Comparison of ENCODE assay signal across 8 mouse cellular contexts in the genomic region with DNA sequence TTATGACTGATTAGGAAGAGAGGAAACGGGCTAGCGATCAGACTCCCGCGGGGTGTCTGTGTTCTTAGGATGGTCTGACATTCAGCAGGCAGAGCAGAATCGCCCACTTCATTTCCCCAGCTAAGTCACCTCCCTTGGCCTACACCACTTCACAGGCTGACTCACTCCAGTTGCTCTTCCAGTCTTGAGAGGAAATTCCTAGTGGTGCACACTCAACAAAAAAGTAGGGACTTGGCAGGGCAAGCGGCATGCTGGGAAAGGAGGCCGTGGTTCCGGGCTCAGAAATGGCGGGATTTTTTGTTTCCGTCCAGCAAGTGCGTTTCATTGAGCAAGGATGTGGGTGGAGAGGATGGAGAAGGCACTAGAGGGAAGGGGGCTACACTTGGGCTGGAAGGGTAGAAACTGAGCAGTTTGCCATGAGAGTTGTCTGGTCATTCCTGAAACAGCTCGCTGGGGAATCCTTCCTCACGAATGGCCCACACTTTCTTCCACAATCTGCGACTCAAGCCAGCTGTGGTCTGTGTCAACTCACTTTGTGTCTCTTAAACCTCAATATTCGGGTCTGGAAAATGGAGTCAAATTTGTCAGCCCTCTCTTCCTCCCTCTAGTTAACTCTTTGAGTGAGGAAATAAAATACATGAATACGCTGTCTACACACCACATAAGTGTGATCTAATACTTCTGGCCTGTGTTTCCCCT. TPM values are rescaled to one million over a fixed set of nuclear protein-coding genes. Genes with fewer than 3 reads are reported as not detected.
DNase-seq lines count a peak whose midpoint lies in the region; ATAC-seq and TF ChIP-seq lines count a peak whose summit lies in the region.

No protein-coding gene starts in this region.

- H3K27ac ChIP-seq in cortical plate, adult 2 months (ENCODE audit: insufficient read depth, low read length): no peak overlapping the region
- peak overlapping the region; percentile 91 for H3K27ac ChIP-seq in heart, embryonic 12.5 days (ENCODE audit: poor library complexity, severe bottlenecking)
- H3K27ac ChIP-seq in macrophage: peak overlapping the region; percentile 19

- H3K36me3 ChIP-seq in heart, embryonic 12.5 days: peaks cover 32% of the 10 kb centered on the region
- no peaks in the 10 kb centered on the region for H3K36me3 ChIP-seq in macrophage (ENCODE audit: inconsistent target)

- no peak for TF ChIP-seq CTCF in cortical plate, adult 2 months (IDR thresholded peaks at IDR 0.05; ENCODE audit: extremely low read depth, insufficient read depth, low read length)

- H3K4me3 ChIP-seq in cortical plate, adult 2 months (ENCODE audit: insufficient read depth, low read length): peak overlapping the region; percentile 95
- H3K4me3 ChIP-seq in heart, embryonic 12.5 days: peak overlapping the region; percentile 92
- H3K4me3 ChIP-seq in macrophage (ENCODE audit: inconsistent target): peak overlapping the region; percentile 45

- no peaks in the 10 kb centered on the region for H3K27me3 ChIP-seq in heart, embryonic 12.5 days (replicated peaks)

- H3K9me3 ChIP-seq in heart, embryonic 12.5 days (replicated peaks): no peaks in the 10 kb centered on the region

- WGBS in heart, embryonic 12.5 days: 48% methylated on average over 16 of the region's 16 CpGs
- 78% methylated on average over 16 of the region's 16 CpGs for WGBS in macrophage (ENCODE audit: missing documents)

- H3K79me2 ChIP-seq in macrophage (ENCODE audit: inconsistent target): peaks cover 59% of the 10 kb centered on the region

- peak overlapping the region; percentile 80 for H3K4me2 ChIP-seq in heart, embryonic 12.5 days

- peaks cover 8% of the 10 kb centered on the region; the same call in 1 of the 2 replicates for H3K4me1 ChIP-seq in cortical plate, adult 2 months (ENCODE audit: control insufficient read depth, insufficient read depth, low read length)
- peaks cover 62% of the 10 kb centered on the region for H3K4me1 ChIP-seq in heart, embryonic 12.5 days (replicated peaks)

- no peak for ATAC-seq in heart, embryonic 12.5 days (ENCODE audit: insufficient number of reproducible peaks, low FRiP score)
- ATAC-seq in granulocyte monocyte progenitor cell, adult 5-6 weeks (replicated peaks; ENCODE audit: poor library complexity, severe bottlenecking): no peak

- DNase-seq in cerebellum, adult 9-11 months: peak; percentile 34
- no peak for DNase-seq in cerebellum, adult 8-10 months
- DNase-seq in kidney, postnatal 10 days: peak; percentile 63
- no peak for DNase-seq in thymus, postnatal 4 days

- no peak for TF ChIP-seq POLR2A in cortical plate, adult 2 months (IDR thresholded peaks at IDR 0.05; ENCODE audit: extremely low read depth, insufficient read depth, low read length)

- peak overlapping the region; percentile 93 for H3K9ac ChIP-seq in heart, embryonic 12.5 days

RNA-seq across cellular contexts. Expression of a gene that starts 1.5 kb away (rescaled TPM):
- polyA plus RNA-seq in cortical plate, adult 2 months (2012; rRNA removed): 13.2 and 14.1 TPM in 2 replicates
- 145 and 154 TPM in 2 replicates for polyA plus RNA-seq in heart, embryonic 12.5 days (2016; fragmentation: Nextera tagmentation; extraction: Ambion mirVana)
- 10 to 100 TPM in 1 of 26 experiments, 1 to 10 TPM in 13, under 1 TPM in 12; 0.22 to 26.1 (median 1.4) TPM for total RNA-seq in macrophage (2018; cell fraction: chromatin; rRNA removed)
- total RNA-seq in macrophage (2018; cell fraction: cytosol; rRNA removed): 10 to 100 TPM in 13 of 26 experiments, 1 to 10 TPM in 13; 1.8 to 21.2 (median 8.0) TPM
- total RNA-seq in macrophage (2018; cell fraction: nucleus; rRNA removed): 10 to 100 TPM in 10 of 26 experiments, 1 to 10 TPM in 16; 2.7 to 50.8 (median 8.9) TPM
- 8.3 to 45.1 TPM (median 15.0 TPM) in 3 replicates for polyA plus RNA-seq in macrophage (2018)
- 67.8 and 79.6 TPM in 2 replicates for total RNA-seq in granulocyte monocyte progenitor cell, adult 5-6 weeks (2014; fragmentation: Nextera tagmentation)
- total RNA-seq in granulocyte monocyte progenitor cell, adult 5-6 weeks (2017): 55.7 and 58.3 TPM in 2 replicates

RNA-seq across cellular contexts. Expression of a gene that starts 44.1 kb away (rescaled TPM):
- polyA plus RNA-seq in cortical plate, adult 2 months (2012; rRNA removed): 22.0 and 22.4 TPM in 2 replicates
- polyA plus RNA-seq in heart, embryonic 12.5 days (2016; fragmentation: Nextera tagmentation; extraction: Ambion mirVana): 29.1 and 32.2 TPM in 2 replicates
- 10 to 100 TPM in 6 of 26 experiments, 1 to 10 TPM in 14, under 1 TPM in 4, not detected in 2; 0.63 to 29.6 (median 3.1) TPM for total RNA-seq in macrophage (2018; cell fraction: chromatin; rRNA removed)
- total RNA-seq in macrophage (2018; cell fraction: cytosol; rRNA removed): 10 to 100 TPM in 10 of 26 experiments, 1 to 10 TPM in 15, under 1 TPM in 1; 0.99 to 19.3 (median 4.9) TPM
- 10 to 100 TPM in 7 of 26 experiments, 1 to 10 TPM in 14, under 1 TPM in 5; 0.42 to 27.1 (median 2.6) TPM for total RNA-seq in macrophage (2018; cell fraction: nucleus; rRNA removed)
- polyA plus RNA-seq in macrophage (2018): 2.8 to 18.9 TPM (median 7.1 TPM) in 3 replicates
- 15.6 and 18.3 TPM in 2 replicates for total RNA-seq in granulocyte monocyte progenitor cell, adult 5-6 weeks (2014; fragmentation: Nextera tagmentation)
- 8.9 and 9.5 TPM in 2 replicates for total RNA-seq in granulocyte monocyte progenitor cell, adult 5-6 weeks (2017)

Comparison
In these comparisons a context has a peak if more than half of its experiments do, and no peak if none do; other contexts are left out.
1. DNase-seq: peak in cerebellum, adult 9-11 months (single experiment) and kidney, postnatal 10 days (single experiment); none in cerebellum, adult 8-10 months (single experiment) and thymus, postnatal 4 days (single experiment).
2. H3K4me3 ChIP-seq: peak in every context shown above with its lines; median percentile 95 in cortical plate, adult 2 months; 92 in heart, embryonic 12.5 days; 45 in macrophage.